Mouse (Mus musculus) brain, embryonic 14.5 days (tissue): Measurements from ENCODE around the gene Wdr73.

Source experiments
- CTCF ChIP-seq: fragments of 200-500 bp; IDR thresholded peaks from 2 replicates; pipeline ENCODE4 v1.5.1; 2012; ENCODE audit warnings: inconsistent platforms, mild to moderate bottlenecking, moderate library complexity, borderline replicate concordance; ENCODE audit not compliant: insufficient read depth, insufficient read length; ENCODE audit errors: extremely low read depth
- POLR2A ChIP-seq: fragments of 200-500 bp; IDR thresholded peaks from 2 replicates; pipeline ENCODE4 v1.6.1; 2012; ENCODE audit warnings: mild to moderate bottlenecking, inconsistent platforms, borderline replicate concordance; ENCODE audit not compliant: poor library complexity, insufficient read depth, insufficient read length, severe bottlenecking; ENCODE audit errors: extremely low read depth

- TF ChIP-seq POLR2A (no peak), CTCF (no peak)
These were observed 30.6 kb upstream of the Wdr73 start for GRCm38 (mm10) chr7:80931618-80932207.
